Mouse (Mus musculus) left cerebral cortex, adult 11 months (tissue): ENCODE data around the gene Defb35.
"Not testable (repeated sequence)": the region's sequence is repeated elsewhere in the genome, so short reads cannot be mapped to it uniquely, and the experiment has no call there.

Experiments
- DNase-seq: peaks from one replicate; pipeline ENCODE4 v3.0.0; 2022; ENCODE audit warnings: low spot score

The Defb35 gene

GRCm38 (mm10) chr8:21938052-21938451 lies at the start of gene Defb35:
Defb35 (plus strand) TSS chr8:21938352.
- DNase-seq = not testable (repeated sequence)

GRCm38 (mm10) chr8:21906290-21906689 lies 31.9 kb upstream of the Defb35 start, which contains the start of gene Defb11:
Defb11 (minus strand) TSS chr8:21906412.
- not testable (repeated sequence) for DNase-seq

GRCm38 (mm10) chr8:21911931-21912330 lies 26.2 kb upstream of the Defb35 start:
- no peak for DNase-seq

- DNase-seq = no peak
These were observed 25.6 kb upstream of the Defb35 start for GRCm38 (mm10) chr8:21912554-21912953.

GRCm38 (mm10) chr8:21915625-21916024 lies 22.5 kb upstream of the Defb35 start:
- DNase-seq = peak; percentile 1

- not testable (repeated sequence) for DNase-seq
These were observed 7.4 kb upstream of the Defb35 start for GRCm38 (mm10) chr8:21930754-21931153.

- DNase-seq = no peak
These were observed 5.5 kb upstream of the Defb35 start, which contains the start of gene Defb15 for GRCm38 (mm10) chr8:21932610-21933009. Defb15 (minus strand) TSS chr8:21932710.

- DNase-seq = no peak
These were observed 8.3 kb downstream of the Defb35 start, which contains the start of gene Defb13 for GRCm38 (mm10) chr8:21946462-21946861. Defb13 (plus strand) TSS chr8:21946762.

- no peak for DNase-seq
These were observed 9.3 kb downstream of the Defb35 start for GRCm38 (mm10) chr8:21947311-21948017.

GRCm38 (mm10) chr8:21955321-21955720 lies 17.2 kb downstream of the Defb35 start:
- peak; percentile 15 for DNase-seq

- no peak for DNase-seq
These were observed 18.2 kb downstream of the Defb35 start for GRCm38 (mm10) chr8:21956336-21956735.

GRCm38 (mm10) chr8:21958414-21958813 lies 20.3 kb downstream of the Defb35 start, which contains the start of gene Fam90a1a:
Fam90a1a (plus strand) TSS chr8:21958714.
- DNase-seq = no peak

GRCm38 (mm10) chr8:21966646-21967045 lies 28.5 kb downstream of the Defb35 start:
- DNase-seq = no peak

- DNase-seq = no peak
These were observed 31.3 kb downstream of the Defb35 start, which contains the start of gene Ccdc70 for GRCm38 (mm10) chr8:21969475-21969874. Ccdc70 (plus strand) TSS chr8:21969775.

GRCm38 (mm10) chr8:21978193-21978592 lies 40.0 kb downstream of the Defb35 start:
- peak; percentile 13 for DNase-seq

GRCm38 (mm10) chr8:21981664-21982337 lies 43.6 kb downstream of the Defb35 start:
- peak; percentile 13 for DNase-seq
